Mouse (Mus musculus) ES-Bruce4 (cell line): ENCODE results near the gene Mroh3. TPM values are rescaled to one million over a fixed set of nuclear protein-coding genes. Genes with fewer than 3 reads are reported as not detected.
A peak's percentile ranks its signal among the peaks of the same experiment; 100 is the strongest.

ENCODE experiments used
- H3K27ac ChIP-seq: 2 replicates; pipeline ENCODE4 v1.5.1; 2012; ENCODE audit warnings: low read length, inconsistent platforms; ENCODE audit not compliant: insufficient read depth
- H3K27me3 ChIP-seq: 2 replicates; pipeline ENCODE4 v1.6.1; 2012; ENCODE audit warnings: mild to moderate bottlenecking, low read length, inconsistent platforms; ENCODE audit not compliant: control insufficient read depth, poor library complexity, insufficient read depth, severe bottlenecking
- H3K36me3 ChIP-seq: 2 replicates; pipeline ENCODE4 v1.6.1; 2012; ENCODE audit warnings: inconsistent platforms, mild to moderate bottlenecking, low read length, moderate library complexity; ENCODE audit not compliant: control insufficient read depth, poor library complexity, insufficient read depth, severe bottlenecking
- H3K4me1 ChIP-seq: one replicate; pipeline ENCODE4 v1.8.1; 2011; ENCODE audit warnings: low read length; ENCODE audit not compliant: control insufficient read depth, insufficient read depth
- H3K4me3 ChIP-seq: 2 replicates; pipeline ENCODE4 v1.5.1; 2011; ENCODE audit warnings: low read depth, mild to moderate bottlenecking, low read length
- H3K9ac ChIP-seq: 2 replicates; pipeline ENCODE4 v1.6.1; 2012; ENCODE audit warnings: low read depth, mild to moderate bottlenecking, inconsistent platforms; ENCODE audit not compliant: poor library complexity, severe bottlenecking
- H3K9me3 ChIP-seq: replicated peaks from 2 replicates; pipeline ENCODE4 v1.6.1; 2012; ENCODE audit warnings: mild to moderate bottlenecking, low read length, inconsistent platforms; ENCODE audit not compliant: control insufficient read depth, poor library complexity, insufficient read depth, severe bottlenecking
- CTCF ChIP-seq: IDR thresholded peaks from one replicate; pipeline ENCODE4 v1.8.1; 2011; ENCODE audit warnings: low read depth, low read length
- EP300 ChIP-seq: IDR thresholded peaks from 2 replicates; pipeline ENCODE4 v1.6.1; 2011; ENCODE audit warnings: low read depth, low read length; ENCODE audit not compliant: insufficient read depth
- POLR2A ChIP-seq: IDR thresholded peaks from one replicate; pipeline ENCODE4 v1.8.1; 2011; ENCODE audit warnings: low read length; ENCODE audit not compliant: insufficient read depth
- polyA plus RNA-seq: library from polyadenylated mRNA; stranded (reverse); fragments of >200 nt; gene quantifications from 2 replicates; pipeline ENCODE4 v1.2.4, GENCODE M21; 2011; ENCODE audit warnings: low read depth; ENCODE audit not compliant: missing spikeins, insufficient read depth, insufficient read length

Mroh3 gene
- polyA plus RNA-seq, 1 experiment = 1.3 TPM

- TF ChIP-seq EP300 = no peak
- TF ChIP-seq CTCF = no peak
- Histone ChIP-seq H3K9me3 (no peaks in the 10 kb centered on the region), H3K27me3 (no peaks in the 10 kb centered on the region), H3K4me1 (peaks cover 18% of the 10 kb centered on the region), H3K9ac (peak overlapping the region; percentile 89), H3K27ac (peak overlapping the region; percentile 70), H3K36me3 (no peaks in the 10 kb centered on the region), H3K4me3 (peak overlapping the region; percentile 73)
Measured at GRCm38 (mm10) chr1:136232285-136232926, 19.8 kb upstream of the Mroh3 start.

GRCm38 (mm10) chr1:136231596-136231995 is 19.0 kb upstream of the Mroh3 start:
- no peak overlapping the region for H3K9ac ChIP-seq
- no peaks in the 10 kb centered on the region for H3K36me3 ChIP-seq
- peak; percentile 8; the same call in 1 of the 2 replicates for TF ChIP-seq EP300
- TF ChIP-seq CTCF = no peak
- no peak for TF ChIP-seq POLR2A
- H3K4me3 ChIP-seq = peak overlapping the region; percentile 11
- H3K27ac ChIP-seq = no peak overlapping the region
- H3K27me3 ChIP-seq = no peaks in the 10 kb centered on the region
- H3K4me1 ChIP-seq = peaks cover 18% of the 10 kb centered on the region
- H3K9me3 ChIP-seq = no peaks in the 10 kb centered on the region

GRCm38 (mm10) chr1:136230201-136230600 is 17.6 kb upstream of the Mroh3 start:
- no peaks in the 10 kb centered on the region for H3K9me3 ChIP-seq
- TF ChIP-seq CTCF (no peak), EP300 (peak; percentile 65; the same call in 1 of the 2 replicates)
- peaks cover 20% of the 10 kb centered on the region for H3K4me1 ChIP-seq
- H3K27ac ChIP-seq = peak overlapping the region; percentile 62
- H3K27me3 ChIP-seq = no peaks in the 10 kb centered on the region
- H3K9ac ChIP-seq = peak overlapping the region; percentile 1
- H3K36me3 ChIP-seq = no peaks in the 10 kb centered on the region
- H3K4me3 ChIP-seq = peak overlapping the region; percentile 17

- Histone ChIP-seq H3K27me3 (no peaks in the 10 kb centered on the region), H3K9ac (no peak overlapping the region), H3K27ac (no peak overlapping the region), H3K4me3 (no peak overlapping the region), H3K4me1 (peaks cover 21% of the 10 kb centered on the region), H3K36me3 (no peaks in the 10 kb centered on the region), H3K9me3 (no peaks in the 10 kb centered on the region)
- TF ChIP-seq CTCF = no peak
- TF ChIP-seq EP300 = no peak
- no peak for TF ChIP-seq POLR2A
Measured at GRCm38 (mm10) chr1:136229040-136229373, 16.4 kb upstream of the Mroh3 start.

GRCm38 (mm10) chr1:136228328-136229039 is 15.9 kb upstream of the Mroh3 start:
- H3K27ac ChIP-seq = no peak overlapping the region
- H3K4me1 ChIP-seq = peaks cover 24% of the 10 kb centered on the region
- no peaks in the 10 kb centered on the region for H3K27me3 ChIP-seq
- H3K36me3 ChIP-seq = no peaks in the 10 kb centered on the region
- H3K4me3 ChIP-seq = no peak overlapping the region
- H3K9me3 ChIP-seq = no peaks in the 10 kb centered on the region
- H3K9ac ChIP-seq = no peak overlapping the region
- TF ChIP-seq CTCF = no peak
- no peak for TF ChIP-seq POLR2A
- no peak for TF ChIP-seq EP300

- Histone ChIP-seq H3K27ac (no peak overlapping the region), H3K36me3 (no peaks in the 10 kb centered on the region), H3K4me3 (no peak overlapping the region), H3K4me1 (peaks cover 24% of the 10 kb centered on the region), H3K9me3 (no peaks in the 10 kb centered on the region), H3K9ac (no peak overlapping the region), H3K27me3 (no peaks in the 10 kb centered on the region)
- TF ChIP-seq EP300 = no peak
- no peak for TF ChIP-seq CTCF
Measured at GRCm38 (mm10) chr1:136227870-136228269, 15.2 kb upstream of the Mroh3 start.
